Mouse (Mus musculus) T-helper 2 cell (primary cell): ENCODE measurements around the gene Hcls1.

ENCODE experiments used
- in situ Hi-C: fragments of 300-600 bp; cut with MboI, MseI; formaldehyde crosslinking; loops from one replicate; pipeline ENCODE4 v1.15.1; 2025; ENCODE audit warnings: high pct_unique_total_duplicates

The Hcls1 gene

GRCm38 (mm10) chr16:36929216-36929615 is 5.6 kb upstream of the Hcls1 start:
- in situ Hi-C loops, result loop anchor here (5.0 to 25.0 kb wide), 3 partner anchors 47 to 1608 kb away; partner anchors contain the start of genes Dirc2 and Hspbap1

DNA sequence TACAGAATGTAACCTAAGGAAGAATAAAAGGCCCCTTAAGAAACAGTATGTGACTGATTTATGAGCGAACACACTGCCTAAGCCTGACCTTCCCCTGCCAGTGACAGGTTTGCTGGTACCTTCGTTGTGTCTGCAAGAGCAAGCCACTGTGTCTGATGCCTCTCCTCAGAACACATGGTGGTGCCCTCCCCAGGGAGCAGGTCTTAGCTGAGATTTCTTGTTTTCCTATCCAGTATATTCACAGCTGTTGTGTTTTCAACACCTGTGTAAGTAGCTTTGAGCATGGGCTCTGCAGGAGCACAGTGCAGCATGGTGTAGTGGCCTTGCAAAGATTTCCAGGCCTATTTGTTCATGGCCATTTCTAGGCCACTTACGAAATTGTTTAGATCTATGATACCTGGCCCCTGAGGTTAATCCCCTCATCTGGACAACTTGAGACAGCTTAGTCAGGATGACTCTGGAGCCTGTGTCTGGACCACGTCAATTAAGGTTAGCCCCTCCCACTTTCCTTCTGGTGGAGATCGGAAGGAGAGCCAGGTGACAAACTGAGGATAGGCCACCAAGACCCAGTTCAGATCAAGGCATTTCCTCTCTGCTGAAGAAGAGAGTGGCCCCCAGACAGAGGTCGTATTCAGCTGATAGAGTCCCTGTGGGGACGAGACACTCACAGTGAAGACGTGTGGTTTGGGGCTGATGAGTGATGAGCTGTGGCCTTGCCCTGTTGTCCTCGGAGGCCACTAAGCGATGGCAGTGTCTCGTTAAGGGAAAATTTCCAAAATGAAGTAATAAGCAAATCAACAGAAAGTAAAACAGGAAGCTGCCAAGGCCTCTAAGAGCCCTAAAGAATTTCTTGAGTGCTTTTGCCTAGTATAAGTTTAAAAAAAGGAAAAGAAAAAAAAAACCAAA is 4.3 kb upstream of the Hcls1 start:
- in situ Hi-C loops, result loop anchor here (25.0 kb wide), 2 partner anchors 1168 to 1607 kb away; partner anchors contain the start of genes Dirc2 and Hspbap1

- in situ Hi-C loops, result loop anchor here (25.0 kb wide), 2 partner anchors 1169 to 1606 kb away; partner anchors contain the start of genes Dirc2 and Hspbap1
Observed at GRCm38 (mm10) chr16:36931381-36931780, 3.4 kb upstream of the Hcls1 start.

- in situ Hi-C loops, result loop anchor here (25.0 kb wide), 2 partner anchors 1170 to 1605 kb away; partner anchors contain the start of genes Dirc2 and Hspbap1
Observed at GRCm38 (mm10) chr16:36931976-36932375, 2.8 kb upstream of the Hcls1 start.

- in situ Hi-C loops, result loop anchor here (25.0 kb wide), 2 partner anchors 1170 to 1605 kb away; partner anchors contain the start of genes Dirc2 and Hspbap1
Observed at GRCm38 (mm10) chr16:36932546-36932945, 2.2 kb upstream of the Hcls1 start.

GRCm38 (mm10) chr16:36934131-36934840 is 497 bp upstream of the Hcls1 start:
- in situ Hi-C loops, result loop anchor here (25.0 kb wide), 2 partner anchors 1172 to 1603 kb away; partner anchors contain the start of genes Dirc2 and Hspbap1

DNA sequence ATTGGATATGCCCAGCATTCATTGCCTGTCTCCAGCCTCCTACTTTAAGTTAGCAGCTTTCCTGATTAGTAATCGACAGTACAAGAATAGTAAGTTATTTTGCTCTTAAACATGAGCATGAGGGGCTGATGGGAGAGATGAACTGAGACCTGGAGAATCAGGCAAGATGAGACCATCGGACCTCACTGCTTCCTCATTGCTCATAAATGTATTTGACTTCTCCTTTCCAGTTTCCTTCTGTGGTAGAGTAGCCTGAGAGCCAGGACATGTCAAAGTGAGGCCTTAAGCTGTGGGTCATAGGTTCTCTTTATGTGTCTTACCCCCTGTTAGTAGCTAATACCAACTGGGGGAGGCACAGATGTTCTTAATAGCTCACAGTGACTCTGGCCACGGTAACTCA is 1.0 kb downstream of the Hcls1 start:
- in situ Hi-C loops, result loop anchor here (25.0 kb wide), 2 partner anchors 1174 to 1601 kb away; partner anchors contain the start of genes Dirc2 and Hspbap1

DNA sequence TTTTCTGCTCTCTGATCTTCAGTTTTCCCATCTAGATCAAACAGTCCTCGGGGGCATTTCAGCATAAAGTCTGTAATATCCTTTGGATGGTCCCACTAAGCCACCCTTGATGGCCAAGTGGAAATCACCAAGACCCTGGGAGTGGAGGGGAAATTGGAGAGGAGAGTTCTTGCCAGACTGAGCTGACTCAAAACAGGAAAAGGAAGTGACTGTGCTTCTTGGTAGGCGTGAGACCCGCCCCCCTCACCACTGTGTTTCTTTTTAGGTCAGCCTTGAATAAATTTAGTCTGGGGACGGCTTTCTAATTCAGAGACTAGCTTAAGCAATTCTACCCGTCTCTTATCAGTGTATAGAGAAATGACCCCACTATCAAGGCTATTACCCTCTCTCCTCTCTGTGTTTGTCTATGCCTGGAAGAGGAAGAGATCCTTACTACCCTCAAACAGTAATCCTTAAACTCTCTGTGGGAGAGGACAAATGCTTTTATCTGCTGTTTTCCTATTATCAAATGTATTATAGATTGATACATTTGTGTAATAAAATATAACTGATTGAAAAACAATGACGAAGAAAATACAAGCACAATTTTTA is 6.4 kb downstream of the Hcls1 start:
- in situ Hi-C loops, result loop anchor here (25.0 kb wide), 2 partner anchors 1179 to 1596 kb away; partner anchors contain the start of genes Dirc2 and Hspbap1

- in situ Hi-C loops, result loop anchor here (25.0 kb wide), 2 partner anchors 1180 to 1595 kb away; partner anchors contain the start of genes Dirc2 and Hspbap1
Observed at GRCm38 (mm10) chr16:36941895-36942294, 7.1 kb downstream of the Hcls1 start.

DNA sequence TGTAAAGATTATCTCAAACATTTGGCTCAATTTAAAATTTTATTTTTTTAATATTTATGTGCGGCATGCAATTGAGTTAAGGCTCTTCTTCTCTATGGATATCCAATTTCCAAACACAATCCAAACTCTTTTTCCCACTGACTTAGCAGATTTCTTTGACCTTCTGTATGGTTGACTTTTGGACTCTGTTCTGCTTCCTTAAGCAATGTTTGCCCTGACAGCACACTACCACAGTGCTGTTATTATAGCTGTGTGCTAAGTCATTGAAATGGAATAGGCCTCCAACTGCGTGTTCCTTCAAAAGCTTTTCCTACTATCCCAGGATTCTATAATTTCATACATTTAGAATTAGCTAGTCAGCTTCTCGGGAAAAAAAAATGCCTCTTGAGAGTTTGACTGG is 8.8 kb downstream of the Hcls1 start:
- in situ Hi-C loops, result loop anchor here (25.0 kb wide), 2 partner anchors 1181 to 1594 kb away; partner anchors contain the start of genes Dirc2 and Hspbap1

GRCm38 (mm10) chr16:36944895-36945424 is 10.2 kb downstream of the Hcls1 start:
- in situ Hi-C loops, result loop anchor here (25.0 kb wide), 2 partner anchors 1183 to 1592 kb away; partner anchors contain the start of genes Dirc2 and Hspbap1

- in situ Hi-C loops, result loop anchor here (25.0 kb wide), 2 partner anchors 1184 to 1591 kb away; partner anchors contain the start of genes Dirc2 and Hspbap1
Observed at GRCm38 (mm10) chr16:36946459-36947159, 11.8 kb downstream of the Hcls1 start.

- in situ Hi-C loops, result loop anchor here (25.0 kb wide), 2 partner anchors 1185 to 1590 kb away; partner anchors contain the start of genes Dirc2 and Hspbap1
Observed at GRCm38 (mm10) chr16:36947646-36948197, 12.9 kb downstream of the Hcls1 start.

- in situ Hi-C loops, result loop anchor here (25.0 kb wide), 2 partner anchors 1187 to 1588 kb away; partner anchors contain the start of genes Dirc2 and Hspbap1
Observed at GRCm38 (mm10) chr16:36949614-36950336, 15.0 kb downstream of the Hcls1 start.

DNA sequence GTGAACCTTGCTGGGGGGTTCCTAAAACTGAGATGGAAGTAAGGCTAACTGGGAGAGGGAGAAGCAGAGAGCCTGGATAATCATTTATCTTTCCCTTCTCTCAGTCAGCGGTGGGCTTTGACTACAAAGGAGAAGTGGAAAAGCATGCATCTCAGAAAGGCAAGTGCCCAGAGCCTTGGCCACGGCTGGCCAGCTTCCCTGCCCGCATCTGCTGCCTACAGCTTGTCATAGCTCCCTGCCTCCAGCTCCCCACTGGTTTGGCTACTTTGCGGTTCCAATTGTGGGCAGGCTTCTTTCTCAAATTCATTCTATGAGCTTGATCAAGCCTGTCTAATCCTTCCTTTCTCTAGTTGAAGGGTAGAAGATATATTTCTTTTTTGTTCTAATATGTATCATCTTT is 16.2 kb downstream of the Hcls1 start:
- in situ Hi-C loops, result no loop called here

GRCm38 (mm10) chr16:36955106-36955505 is 20.3 kb downstream of the Hcls1 start:
- in situ Hi-C loops, result no loop called here

GRCm38 (mm10) chr16:36963415-36963814 is 28.6 kb downstream of the Hcls1 start:
- in situ Hi-C loops, result loop anchor here (5.0 to 10.0 kb wide), 2 partner anchors 34 to 1299 kb away; no protein-coding TSS in a partner anchor

DNA sequence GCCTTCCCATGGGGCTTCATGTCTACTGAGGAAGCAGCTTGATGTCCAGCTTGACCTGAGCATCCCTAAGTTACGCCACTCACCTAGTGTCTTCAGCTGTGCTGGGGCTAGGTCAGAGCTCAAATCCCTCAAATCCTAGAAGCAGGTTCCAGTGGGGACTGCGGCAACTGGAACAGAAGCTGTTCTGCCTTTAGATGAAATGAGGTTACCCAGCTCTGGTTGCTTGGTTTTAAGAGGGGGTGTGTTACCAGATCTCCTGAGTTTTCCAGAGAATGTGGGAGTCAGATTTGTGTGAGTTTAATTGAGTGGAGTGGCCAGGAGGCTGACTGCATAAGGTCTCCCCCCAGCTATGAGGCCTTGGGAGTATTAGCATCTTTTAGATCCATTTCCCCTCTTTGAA is 44.3 kb downstream of the Hcls1 start:
- in situ Hi-C loops, result no loop called here

GRCm38 (mm10) chr16:36983796-36984195 is 49.0 kb downstream of the Hcls1 start:
- in situ Hi-C loops, result no loop called here
